16 mouse cellular contexts compared by ENCODE assay signal in genomic region chr7:67586479-67586878, GRCm38 (mm10). TPM values are rescaled to one million over a fixed set of nuclear protein-coding genes. Genes with fewer than 3 reads are reported as not detected.
DNase-seq lines count a peak whose midpoint lies in the region; TF ChIP-seq lines count a peak whose summit lies in the region.
"Had no signal": no experiment of that assay in that cellular context is flagged by ENCODE, and none has a peak within 500 bp of the region (broad histone marks: within the 10 kb centered on the region; RNA-seq: fewer than 3 reads in every experiment).

No protein-coding gene starts in this region.

- 0 out of 2 replicates have a peak overlapping the region, but pooled peaks have one; percentile 60 for H3K9ac ChIP-seq in CH12.LX (ENCODE audit: insufficient read depth, low read depth)

- no peaks in the 10 kb centered on the region for H3K27me3 ChIP-seq in CH12.LX (replicated peaks)
- H3K27me3 ChIP-seq: Patski had no signal

- H3K4me3 ChIP-seq in CH12.LX (replicated peaks in 1 of 3; ENCODE audit: low read depth in 2 of 3, low read length in 2 of 3, poor library complexity in 1 of 3): no peak overlapping the region

- H3K4me2 ChIP-seq in CH12.LX (ENCODE audit: insufficient read depth, low read depth, poor library complexity, severe bottlenecking): peak overlapping the region; percentile 51

- dilution Hi-C loops in CH12.LX (cut with MboI; ENCODE audit: extremely low pct_ligation_motif_present, extremely low pct_unique_long_range_greater_than_20kb, low sequenced_read_pairs): no loop called here

- TF ChIP-seq EP300 in CH12.LX (IDR thresholded peaks at IDR 0.05; ENCODE audit: low read length): peak; percentile 71

- H3K79me2 ChIP-seq in CH12.LX (replicated peaks; ENCODE audit: control insufficient read depth, extremely low read depth, insufficient read depth, poor library complexity, severe bottlenecking): peaks cover 11% of the 10 kb centered on the region

- peaks cover 18 to 47% of the 10 kb centered on the region in 2 experiments for H3K4me1 ChIP-seq in CH12.LX (ENCODE audit: control insufficient read depth in 1 of 2, insufficient read depth in 2 of 2)

- no peak for TF ChIP-seq CTCF in CH12.LX (conservative IDR thresholded peaks at IDR 0.05 in 1 of 2, IDR thresholded peaks at IDR 0.05 in 1 of 2; ENCODE audit: low read depth in 2 of 2, low read length in 2 of 2)

- in situ Hi-C loops in CH12.LX (cut with MboI; ENCODE audit: low pct_ligation_motif_present, low pct_unique_long_range_greater_than_20kb, low sequenced_read_pairs): no loop called here

- no peak for TF ChIP-seq RAD21 in CH12.LX (IDR thresholded peaks at IDR 0.05; ENCODE audit: low read depth, low read length)

- H3K27ac ChIP-seq in CH12.LX (ENCODE audit: insufficient read depth, low read depth): peak overlapping the region; percentile 34; the same call in 1 of the 2 replicates

- H3K9me3 ChIP-seq in CH12.LX (replicated peaks; ENCODE audit: low read length): no peaks in the 10 kb centered on the region
- H3K9me3 ChIP-seq: G1E had no signal

- no peak for TF ChIP-seq POLR2A in CH12.LX (IDR thresholded peaks at IDR 0.05; ENCODE audit: low read depth, low read length)

- H3K36me3 ChIP-seq in CH12.LX (replicated peaks in 1 of 2; ENCODE audit: control insufficient read depth in 1 of 2, insufficient read depth in 1 of 2, low read length in 1 of 2): peaks cover 0 to 11% of the 10 kb centered on the region in 2 experiments
- H3K36me3 ChIP-seq: G1E had no signal

- peak; percentile 73 for DNase-seq in CH12.LX (ENCODE audit: extremely low read depth)
- DNase-seq in spleen, postnatal 14 days (ENCODE audit: low spot score in 2 of 2): no peak
- DNase-seq: adrenal gland, adult 2 months; adrenal gland, adult 8-10 months; adrenal gland, postnatal 10 days; adrenal gland, postnatal 14 days; adrenal gland, postnatal 25 days; adrenal gland, postnatal 36 days; B cell, adult 2 months; cerebellum, adult 11 months; cerebellum, adult 11-12 months; cerebellum, adult 18-20 months; cerebellum, adult 2 months; cerebellum, adult 8-10 months had no signal

TF ChIP-seq in CH12.LX, 34 proteins besides CTCF, POLR2A, EP300 and RAD21:
- peak; percentile 46; the same call in 1 of the 2 replicates for TF ChIP-seq MEF2A (IDR thresholded peaks at IDR 0.05; ENCODE audit: borderline replicate concordance, low read depth, low read length)
- no peak for TF ChIP-seq POLR2AphosphoS2 (IDR thresholded peaks at IDR 0.05; ENCODE audit: low read depth, low read length)
- TF ChIP-seq PAX5 (IDR thresholded peaks at IDR 0.05; ENCODE audit: low read length): no peak
- TF ChIP-seq UBTF (IDR thresholded peaks at IDR 0.05; ENCODE audit: low read depth, low read length): no peak
- TF ChIP-seq NELFE (IDR thresholded peaks at IDR 0.05; ENCODE audit: low read depth, low read length): no peak
- TF ChIP-seq MXI1 (IDR thresholded peaks at IDR 0.05; ENCODE audit: low read depth, low read length): no peak
- no peak for TF ChIP-seq ZNF384 (IDR thresholded peaks at IDR 0.05; ENCODE audit: low read depth, low read length)
- TF ChIP-seq SMC3 (IDR thresholded peaks at IDR 0.05; ENCODE audit: low read depth, low read length): no peak
- 0 out of 2 replicates have a peak, but pooled peaks have one; percentile 60 for TF ChIP-seq RCOR1 (conservative IDR thresholded peaks at IDR 0.05; ENCODE audit: low read depth, low read length)
- no peak for TF ChIP-seq E2F4 (IDR thresholded peaks at IDR 0.05; ENCODE audit: insufficient replicate concordance, low read depth, low read length)
- TF ChIP-seq MAFK (IDR thresholded peaks at IDR 0.05; ENCODE audit: insufficient replicate concordance, low read length): 0 out of 2 replicates have a peak, but pooled peaks have one; percentile 41
- 0 out of 2 replicates have a peak, but pooled peaks have one; percentile 11 for TF ChIP-seq USF1 (IDR thresholded peaks at IDR 0.05; ENCODE audit: low read depth, low read length)
- 0 out of 2 replicates have a peak, but pooled peaks have one; percentile 51 for TF ChIP-seq MAZ (IDR thresholded peaks at IDR 0.05; ENCODE audit: low read depth, low read length)
- TF ChIP-seq ZKSCAN1 (IDR thresholded peaks at IDR 0.05; ENCODE audit: borderline replicate concordance, low read depth, low read length): no peak
- peak; percentile 80 for TF ChIP-seq BHLHE40 (IDR thresholded peaks at IDR 0.05; ENCODE audit: low read depth, low read length)
- TF ChIP-seq CHD1 (IDR thresholded peaks at IDR 0.05; ENCODE audit: low read depth, low read length): no peak
- no peak for TF ChIP-seq HCFC1 (IDR thresholded peaks at IDR 0.05; ENCODE audit: low read depth, low read length)
- no peak for TF ChIP-seq ZMIZ1 (IDR thresholded peaks at IDR 0.05; ENCODE audit: low read depth, low read length)
- no peak for TF ChIP-seq USF2 (conservative IDR thresholded peaks at IDR 0.05; ENCODE audit: low read depth, low read length)
- 0 out of 2 replicates have a peak, but pooled peaks have one; percentile 20 for TF ChIP-seq NRF1 (IDR thresholded peaks at IDR 0.05; ENCODE audit: low read depth, low read length)
- peak; percentile 56; the same call in 1 of the 2 replicates for TF ChIP-seq MAX (IDR thresholded peaks at IDR 0.05; ENCODE audit: low read length)
- peak; percentile 45; the same call in 1 of the 2 replicates for TF ChIP-seq ELF1 (IDR thresholded peaks at IDR 0.05; ENCODE audit: low read depth, low read length)
- no peak for TF ChIP-seq JUND (conservative IDR thresholded peaks at IDR 0.05; ENCODE audit: low read depth, low read length)
- TF ChIP-seq JUN (IDR thresholded peaks at IDR 0.05; ENCODE audit: insufficient read depth, low read depth, low read length): 0 out of 2 replicates have a peak, but pooled peaks have one; percentile 12
- TF ChIP-seq ZC3H11A (IDR thresholded peaks at IDR 0.05; ENCODE audit: low read depth, low read length): no peak
- peak; percentile 76 for TF ChIP-seq TCF12 (IDR thresholded peaks at IDR 0.05; ENCODE audit: low read depth, low read length)
- peak; percentile 70 for TF ChIP-seq CHD2 (IDR thresholded peaks at IDR 0.05; ENCODE audit: low read length)
- TF ChIP-seq KAT2A (IDR thresholded peaks at IDR 0.05; ENCODE audit: insufficient replicate concordance, low read length): 0 out of 2 replicates have a peak, but pooled peaks have one; percentile 16
- no peak for TF ChIP-seq TBP (conservative IDR thresholded peaks at IDR 0.05; ENCODE audit: low read depth, low read length)
- peak; percentile 79 for TF ChIP-seq IRF4 (IDR thresholded peaks at IDR 0.05; ENCODE audit: low read depth, low read length)
- peak; percentile 74 for TF ChIP-seq ETS1 (conservative IDR thresholded peaks at IDR 0.05; ENCODE audit: low read depth, low read length)
- peak; percentile 72 for TF ChIP-seq MYC (IDR thresholded peaks at IDR 0.05; ENCODE audit: low read depth, low read length)
- TF ChIP-seq SIN3A (IDR thresholded peaks at IDR 0.05; ENCODE audit: low read length): 0 out of 2 replicates have a peak, but pooled peaks have one; percentile 41
- TF ChIP-seq GABPA (IDR thresholded peaks at IDR 0.05; ENCODE audit: insufficient replicate concordance, low read depth, low read length): no peak

RNA-seq across cellular contexts. Expression of gene Lrrc28, which starts 58.6 kb away (rescaled TPM):
- total RNA-seq in CH12.LX (2012; rRNA removed) (44.2 and 59.2 TPM in 2 replicates), CH12.LX (2014; rRNA removed) (57.1 and 63.5 TPM in 2 replicates)
- 27.9 and 41.6 TPM in 2 replicates for polyA plus RNA-seq in CH12.LX (2012; ENCODE audit: insufficient read length, low read depth)
